Mouse (Mus musculus): ENCODE measurements around the gene Tmem150c. TPM values are rescaled to one million over a fixed set of nuclear protein-coding genes. Genes with fewer than 3 reads are reported as not detected.

The Tmem150c gene
- polyA plus RNA-seq, 1 experiment from 2014 or later, result 0.11 TPM

GRCm38 (mm10) chr5:100181011-100181410, 21.4 kb upstream of the Tmem150c start:
- Histone ChIP-seq H3K27ac (no peak overlapping the region), H3K36me3 (ENCODE audit: inconsistent target) (no peaks in the 10 kb centered on the region), H3K4me3 (ENCODE audit: inconsistent target) (no peak overlapping the region), H3K79me2 (ENCODE audit: inconsistent target) (no peaks in the 10 kb centered on the region)
- WGBS (ENCODE audit: missing documents), result 80% methylated on average over 1 of the region's 1 CpGs

- no peaks in the 10 kb centered on the region for H3K79me2 ChIP-seq (ENCODE audit: inconsistent target)
- 67% methylated on average over 2 of the region's 2 CpGs for WGBS (ENCODE audit: missing documents)
- no peak overlapping the region for H3K4me3 ChIP-seq (ENCODE audit: inconsistent target)
- no peak overlapping the region for H3K27ac ChIP-seq
- H3K36me3 ChIP-seq (ENCODE audit: inconsistent target), result no peaks in the 10 kb centered on the region
Measured at GRCm38 (mm10) chr5:100178781-100179165, 19.2 kb upstream of the Tmem150c start.

GRCm38 (mm10) chr5:100178122-100178780, 18.6 kb upstream of the Tmem150c start:
- WGBS (ENCODE audit: missing documents), result 87% methylated on average over 4 of the region's 4 CpGs

GRCm38 (mm10) chr5:100177547-100177946, 17.9 kb upstream of the Tmem150c start:
- Histone ChIP-seq H3K27ac (no peak overlapping the region), H3K36me3 (ENCODE audit: inconsistent target) (no peaks in the 10 kb centered on the region), H3K4me3 (ENCODE audit: inconsistent target) (no peak overlapping the region), H3K79me2 (ENCODE audit: inconsistent target) (no peaks in the 10 kb centered on the region)
- WGBS (ENCODE audit: missing documents), result 78% methylated on average over 1 of the region's 5 CpGs

More at GRCm38 (mm10) chr5:100178122-100178780, 18.6 kb upstream of the Tmem150c start:
- no peak overlapping the region for H3K4me3 ChIP-seq (ENCODE audit: inconsistent target)
- H3K27ac ChIP-seq, result no peak overlapping the region
- no peaks in the 10 kb centered on the region for H3K79me2 ChIP-seq (ENCODE audit: inconsistent target)
- H3K36me3 ChIP-seq (ENCODE audit: inconsistent target), result no peaks in the 10 kb centered on the region

- Histone ChIP-seq H3K4me3 (ENCODE audit: inconsistent target) (no peak overlapping the region), H3K36me3 (ENCODE audit: inconsistent target) (no peaks in the 10 kb centered on the region), H3K79me2 (ENCODE audit: inconsistent target) (no peaks in the 10 kb centered on the region), H3K27ac (no peak overlapping the region)
- WGBS (ENCODE audit: missing documents), result 81% methylated on average over 5 of the region's 5 CpGs
Measured at GRCm38 (mm10) chr5:100176096-100176495, 16.5 kb upstream of the Tmem150c start.

- Histone ChIP-seq H3K79me2 (ENCODE audit: inconsistent target) (no peaks in the 10 kb centered on the region), H3K36me3 (ENCODE audit: inconsistent target) (no peaks in the 10 kb centered on the region), H3K27ac (no peak overlapping the region), H3K4me3 (ENCODE audit: inconsistent target) (no peak overlapping the region)
- 93% methylated on average over 7 of the region's 7 CpGs for WGBS (ENCODE audit: missing documents)
Measured at GRCm38 (mm10) chr5:100175582-100175981, 16.0 kb upstream of the Tmem150c start.

GRCm38 (mm10) chr5:100172104-100172503, 12.5 kb upstream of the Tmem150c start:
- 93% methylated on average over 4 of the region's 4 CpGs for WGBS (ENCODE audit: missing documents)
- H3K79me2 ChIP-seq (ENCODE audit: inconsistent target), result no peaks in the 10 kb centered on the region
- H3K36me3 ChIP-seq (ENCODE audit: inconsistent target), result no peaks in the 10 kb centered on the region
- H3K4me3 ChIP-seq (ENCODE audit: inconsistent target), result no peak overlapping the region
- no peak overlapping the region for H3K27ac ChIP-seq

GRCm38 (mm10) chr5:100166591-100167491, 7.2 kb upstream of the Tmem150c start:
- WGBS (ENCODE audit: missing documents), result 50% methylated on average over 14 of the region's 14 CpGs
- Histone ChIP-seq H3K79me2 (ENCODE audit: inconsistent target) (no peaks in the 10 kb centered on the region), H3K4me3 (ENCODE audit: inconsistent target) (no peak overlapping the region), H3K36me3 (ENCODE audit: inconsistent target) (no peaks in the 10 kb centered on the region), H3K27ac (no peak overlapping the region)

- no peaks in the 10 kb centered on the region for H3K36me3 ChIP-seq (ENCODE audit: inconsistent target)
- WGBS (ENCODE audit: missing documents), result 77% methylated on average over 7 of the region's 7 CpGs
Measured at GRCm38 (mm10) chr5:100163368-100163767, 3.8 kb upstream of the Tmem150c start.

GRCm38 (mm10) chr5:100162857-100163256, 3.2 kb upstream of the Tmem150c start:
- Histone ChIP-seq H3K4me3 (ENCODE audit: inconsistent target) (no peak overlapping the region), H3K36me3 (ENCODE audit: inconsistent target) (no peaks in the 10 kb centered on the region), H3K79me2 (ENCODE audit: inconsistent target) (no peaks in the 10 kb centered on the region), H3K27ac (no peak overlapping the region)
- WGBS (ENCODE audit: missing documents), result 92% methylated on average over 3 of the region's 3 CpGs

More at GRCm38 (mm10) chr5:100163368-100163767, 3.8 kb upstream of the Tmem150c start:
- Histone ChIP-seq H3K4me3 (ENCODE audit: inconsistent target) (no peak overlapping the region), H3K27ac (no peak overlapping the region), H3K79me2 (ENCODE audit: inconsistent target) (no peaks in the 10 kb centered on the region)

GRCm38 (mm10) chr5:100162053-100162452, 2.4 kb upstream of the Tmem150c start:
- Histone ChIP-seq H3K36me3 (ENCODE audit: inconsistent target) (no peaks in the 10 kb centered on the region), H3K79me2 (ENCODE audit: inconsistent target) (no peaks in the 10 kb centered on the region), H3K4me3 (ENCODE audit: inconsistent target) (no peak overlapping the region), H3K27ac (no peak overlapping the region)
- WGBS (ENCODE audit: missing documents), result 63% methylated on average over 1 of the region's 1 CpGs

- Histone ChIP-seq H3K27ac (no peak overlapping the region), H3K36me3 (ENCODE audit: inconsistent target) (no peaks in the 10 kb centered on the region), H3K4me3 (ENCODE audit: inconsistent target) (no peak overlapping the region), H3K79me2 (ENCODE audit: inconsistent target) (no peaks in the 10 kb centered on the region)
- WGBS (ENCODE audit: missing documents), result 1% methylated on average over 85 of the region's 101 CpGs
Measured at GRCm38 (mm10) chr5:100158791-100159637, 594 bp downstream of the Tmem150c start.

- no peaks in the 10 kb centered on the region for H3K79me2 ChIP-seq (ENCODE audit: inconsistent target)
- H3K4me3 ChIP-seq (ENCODE audit: inconsistent target), result no peak overlapping the region
- H3K27ac ChIP-seq, result no peak overlapping the region
- WGBS (ENCODE audit: missing documents), result 24% methylated on average over 13 of the region's 13 CpGs
- H3K36me3 ChIP-seq (ENCODE audit: inconsistent target), result no peaks in the 10 kb centered on the region
Measured at GRCm38 (mm10) chr5:100158301-100158700, 1.3 kb downstream of the Tmem150c start.

GRCm38 (mm10) chr5:100155646-100156045, 4.0 kb downstream of the Tmem150c start:
- WGBS (ENCODE audit: missing documents), result 85% methylated on average over 6 of the region's 6 CpGs
- no peaks in the 10 kb centered on the region for H3K79me2 ChIP-seq (ENCODE audit: inconsistent target)

More at GRCm38 (mm10) chr5:100155646-100156045, 4.0 kb downstream of the Tmem150c start:
- H3K4me3 ChIP-seq (ENCODE audit: inconsistent target), result no peak overlapping the region
- H3K27ac ChIP-seq, result no peak overlapping the region
- no peaks in the 10 kb centered on the region for H3K36me3 ChIP-seq (ENCODE audit: inconsistent target)
